Mouse (Mus musculus): Measurements from ENCODE around the gene Smurf2.

The Smurf2 gene

GRCm38 (mm10) chr11:106920551-106921379, at the start of gene Smurf2:
Gene Smurf2, minus strand, starts transcription at chr11:106920715.
- DNase-seq, result peak; percentile 85

- DNase-seq, result no peak
Measured at GRCm38 (mm10) chr11:106969798-106970197, 49.3 kb upstream of the Smurf2 start.

GRCm38 (mm10) chr11:106967630-106968029, 47.1 kb upstream of the Smurf2 start:
- DNase-seq, result no peak

DNA sequence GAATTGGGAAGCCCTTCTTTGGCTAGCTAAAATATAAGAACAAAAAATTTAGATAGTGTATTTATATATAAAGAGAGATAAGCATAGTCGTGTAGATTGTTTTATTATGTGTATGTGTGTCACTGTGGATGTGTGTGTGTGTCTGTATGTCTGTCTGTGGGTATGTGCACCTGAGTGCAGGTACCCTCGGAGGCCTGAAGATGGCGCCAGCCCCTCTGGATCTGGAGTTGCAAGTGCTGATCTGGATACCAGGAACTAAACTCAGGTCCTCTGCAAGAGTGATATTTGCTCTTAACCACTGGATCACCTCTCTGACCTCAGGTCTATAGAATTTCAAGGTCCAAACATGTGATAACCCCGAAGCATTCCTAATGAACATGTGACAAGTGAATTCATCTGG, 45.4 kb upstream of the Smurf2 start:
- DNase-seq, result no peak

DNA sequence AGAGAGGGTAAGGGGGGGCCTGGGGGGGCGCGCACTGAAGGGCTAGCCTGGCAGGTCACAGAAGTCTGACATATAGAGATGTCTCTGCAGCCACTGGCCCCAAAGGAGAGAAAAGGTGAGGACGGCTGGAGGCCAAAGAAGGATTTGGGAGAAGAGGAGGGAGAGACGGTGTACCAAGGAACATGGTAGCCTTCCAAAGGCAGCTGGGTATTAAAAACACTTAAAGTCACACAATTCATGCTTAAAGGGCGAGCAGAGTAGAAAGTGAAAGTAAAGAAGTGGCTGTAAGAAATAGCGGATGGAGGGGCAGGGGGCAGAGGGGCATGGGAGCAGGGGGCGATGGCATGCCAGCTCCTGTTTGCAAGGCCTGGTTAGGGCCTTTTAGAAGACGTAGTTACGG, 41.8 kb upstream of the Smurf2 start:
- no peak for DNase-seq

GRCm38 (mm10) chr11:106961471-106962081, 41.1 kb upstream of the Smurf2 start:
- DNase-seq, result no peak

DNA sequence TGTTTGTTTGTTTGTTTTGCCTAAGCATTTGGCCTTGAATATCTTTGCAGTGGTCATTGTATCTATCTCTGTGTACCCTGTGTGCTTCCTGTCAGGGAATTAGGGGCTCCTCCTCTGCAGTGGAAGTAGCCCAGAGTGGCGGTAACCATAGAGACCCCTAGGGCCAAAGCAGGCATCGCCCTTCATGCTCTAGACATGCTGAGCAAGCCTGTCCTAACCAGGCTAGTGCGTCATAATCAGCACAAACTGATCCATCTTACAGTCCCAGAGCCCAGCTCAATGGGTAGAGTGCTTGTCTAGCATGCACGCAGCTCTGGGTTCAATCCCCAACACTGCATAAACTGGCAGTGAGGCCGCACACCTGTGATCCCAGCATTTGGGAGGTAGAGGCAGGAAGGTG, 38.6 kb upstream of the Smurf2 start:
- no peak for DNase-seq

DNA sequence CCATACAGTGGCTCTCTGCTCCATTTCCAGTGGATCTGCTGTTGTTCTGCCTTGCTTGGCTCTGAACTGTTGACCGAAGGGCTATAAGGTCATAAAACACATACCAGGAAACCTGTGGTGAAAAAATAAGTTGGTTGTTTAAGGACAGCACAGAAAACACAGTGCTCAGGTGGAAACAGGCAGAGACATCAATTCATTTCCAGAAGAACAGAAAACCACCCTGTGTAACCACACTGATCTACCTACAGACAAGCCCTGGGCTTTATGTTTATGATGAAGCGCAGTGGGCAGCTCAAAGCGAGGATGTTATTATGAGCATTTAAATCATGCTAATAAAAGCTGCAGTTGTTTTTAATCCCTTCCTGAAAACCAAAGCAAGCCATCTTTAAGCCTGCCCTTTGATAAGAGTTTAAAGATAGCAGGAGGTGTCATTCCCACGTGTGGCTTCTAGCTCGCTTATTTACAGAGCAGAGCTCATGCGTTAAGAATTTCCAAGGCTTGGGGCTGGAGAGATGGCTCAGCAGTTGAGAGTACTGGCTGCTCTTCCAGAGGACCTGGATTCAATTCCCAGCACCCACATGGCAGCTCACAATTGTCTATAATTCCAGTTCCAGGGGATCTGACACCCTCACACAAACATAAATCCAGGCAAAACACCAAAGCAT, 38.0 kb upstream of the Smurf2 start:
- DNase-seq, result no peak

- DNase-seq, result no peak
Measured at GRCm38 (mm10) chr11:106957271-106957980, 36.9 kb upstream of the Smurf2 start.

- no peak for DNase-seq
Measured at GRCm38 (mm10) chr11:106954566-106954965, 34.1 kb upstream of the Smurf2 start.

GRCm38 (mm10) chr11:106954116-106954515, 33.6 kb upstream of the Smurf2 start:
- no peak for DNase-seq

DNA sequence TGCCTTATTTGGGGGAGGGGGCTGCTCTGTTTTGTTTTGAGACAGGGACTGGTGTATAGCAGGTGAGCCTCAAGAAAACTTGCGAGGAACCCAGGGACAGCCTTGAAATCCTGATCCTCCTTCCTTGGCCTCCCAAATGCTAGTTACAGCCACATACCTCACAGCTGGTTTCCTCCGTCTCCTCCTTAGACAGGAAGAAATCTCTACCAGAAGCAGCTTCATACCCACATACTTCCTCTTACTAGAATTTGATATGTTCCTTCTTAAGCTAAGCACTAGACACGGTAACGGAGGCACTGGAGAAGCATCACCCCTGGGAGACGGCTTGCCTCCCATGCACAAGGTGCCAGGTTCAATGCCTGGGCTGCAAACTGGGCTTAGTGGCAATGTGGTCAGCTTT, 16.8 kb upstream of the Smurf2 start:
- no peak for DNase-seq

DNA sequence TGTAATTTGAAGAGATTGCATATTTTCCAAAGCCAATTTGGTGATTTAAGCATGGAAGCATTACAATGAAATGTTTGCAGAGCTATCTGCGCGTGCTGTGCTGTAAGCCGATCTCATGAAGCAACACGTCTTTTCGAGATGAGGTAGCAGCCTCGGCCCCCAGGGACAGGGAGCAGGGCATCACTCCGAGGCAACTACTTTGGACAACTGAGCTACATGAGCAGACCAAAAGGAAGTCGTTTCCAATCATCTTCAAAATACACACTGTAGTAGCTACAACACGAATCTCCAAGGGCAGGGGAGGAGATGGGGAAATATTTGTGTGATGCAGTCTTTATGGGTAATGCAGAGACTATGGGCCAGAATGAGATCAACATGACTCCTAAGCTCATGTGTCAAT, 9.9 kb upstream of the Smurf2 start:
- no peak for DNase-seq

DNA sequence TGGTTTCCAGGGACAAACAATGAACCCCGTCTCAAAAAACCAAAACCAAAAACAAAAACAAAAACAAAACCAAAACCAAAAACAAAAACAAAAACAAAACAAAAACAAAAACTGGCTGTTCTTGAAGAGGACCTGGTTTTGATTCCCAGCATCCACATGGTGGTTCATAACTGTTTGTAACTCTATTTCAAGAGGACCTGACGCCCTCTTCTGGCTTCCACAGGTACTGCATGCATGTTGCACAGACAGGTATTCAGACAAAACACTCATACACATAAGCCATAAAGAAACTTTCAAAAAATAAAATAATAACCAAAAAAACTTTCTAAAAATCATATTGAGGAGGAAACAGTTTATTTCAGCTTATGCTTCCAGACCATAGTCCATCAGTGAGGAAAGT, 8.4 kb upstream of the Smurf2 start:
- DNase-seq, result no peak

- DNase-seq, result no peak
Measured at GRCm38 (mm10) chr11:106927950-106928349, 7.4 kb upstream of the Smurf2 start.

- DNase-seq, result no peak
Measured at GRCm38 (mm10) chr11:106927226-106927625, 6.7 kb upstream of the Smurf2 start.

- no peak for DNase-seq
Measured at GRCm38 (mm10) chr11:106926732-106927131, 6.2 kb upstream of the Smurf2 start.

DNA sequence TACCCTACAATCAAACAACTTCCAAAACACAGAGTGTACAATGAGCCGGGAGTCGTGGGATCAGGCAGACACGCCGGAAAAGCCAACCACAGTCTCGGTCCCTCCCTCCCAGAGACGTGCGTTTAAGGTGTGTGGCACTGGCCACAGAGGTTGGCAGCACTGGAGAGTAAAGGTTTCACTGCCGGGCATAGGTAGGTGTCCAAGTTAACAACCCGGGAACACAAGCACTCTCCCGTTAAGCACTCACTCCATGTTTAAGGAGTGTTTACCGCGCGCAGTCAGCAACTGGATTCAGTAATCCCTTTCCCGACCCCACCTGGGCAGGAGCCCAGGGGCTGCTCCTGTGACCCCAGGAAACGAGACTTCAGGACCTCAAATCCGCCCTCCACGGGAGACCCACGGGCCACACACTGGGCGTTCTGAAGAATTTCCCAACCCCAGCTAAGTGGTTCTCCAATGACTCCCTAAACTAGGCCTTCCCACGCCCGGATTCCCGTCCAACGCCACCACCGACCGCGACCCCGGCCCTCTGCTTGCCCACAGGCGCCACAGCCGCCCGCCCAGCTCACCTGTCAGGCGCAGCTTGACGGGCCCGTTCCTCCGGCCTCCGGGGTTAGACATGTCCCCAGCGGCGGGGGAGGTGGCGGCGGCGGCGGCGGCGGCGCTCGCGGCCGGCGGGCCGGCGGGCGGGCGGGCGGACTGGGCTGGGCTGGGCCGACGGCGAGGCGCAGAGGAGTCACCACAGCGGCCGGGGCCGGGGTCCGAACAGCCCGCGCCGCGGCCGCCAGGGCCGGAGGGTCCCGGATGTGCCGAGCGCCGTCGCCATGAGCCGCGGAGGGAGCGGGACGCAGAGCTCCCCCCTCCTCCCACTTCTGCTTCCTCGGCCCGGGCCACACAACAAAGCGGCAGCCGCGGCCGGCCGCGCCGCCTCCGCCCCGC, 634 bp downstream of the Smurf2 start:
- DNase-seq, result peak; percentile 7

GRCm38 (mm10) chr11:106918901-106919300, 1.6 kb downstream of the Smurf2 start:
- DNase-seq, result no peak

GRCm38 (mm10) chr11:106911257-106911656, 9.3 kb downstream of the Smurf2 start:
- DNase-seq, result no peak

DNA sequence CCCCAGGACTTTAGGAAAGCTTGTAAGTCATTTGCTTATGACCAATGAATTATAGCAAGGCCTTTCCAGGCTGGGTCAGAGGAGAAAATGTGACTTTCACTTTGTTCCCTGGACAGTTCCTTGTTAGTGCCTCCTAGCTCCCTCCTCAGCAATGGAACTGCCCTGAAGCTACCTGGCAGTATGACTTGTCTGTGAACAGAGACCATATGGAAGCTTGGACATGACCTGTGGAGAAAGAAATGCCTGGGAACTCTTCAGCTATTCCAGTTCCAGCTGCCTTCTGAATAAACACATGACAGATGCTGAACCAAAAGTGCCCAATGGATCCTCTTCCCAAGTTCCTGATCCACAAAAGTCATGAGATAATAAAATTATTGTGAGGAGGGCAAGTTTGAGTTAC, 12.5 kb downstream of the Smurf2 start:
- DNase-seq, result no peak

DNA sequence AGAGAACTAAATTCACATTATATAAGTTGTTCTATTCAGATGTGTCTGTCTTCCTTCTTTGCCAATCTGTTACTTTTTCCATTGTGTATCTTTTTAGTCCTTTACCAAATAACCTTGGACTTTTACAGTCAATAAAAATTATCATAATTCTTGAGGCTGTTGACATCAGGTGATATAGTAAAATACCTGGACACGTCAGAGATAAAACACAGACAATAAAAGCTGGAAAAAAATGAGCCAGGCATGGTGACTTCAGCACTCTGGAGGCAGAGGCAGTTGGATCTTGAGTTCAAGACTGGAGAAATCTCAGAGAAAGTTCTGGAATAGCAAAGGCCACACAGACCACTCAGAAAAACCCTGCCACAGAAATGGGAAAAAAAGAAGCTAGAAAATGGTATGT, 13.3 kb downstream of the Smurf2 start:
- no peak for DNase-seq
